Mouse (Mus musculus): ENCODE data around the gene Lbx1. TPM values are rescaled to one million over a fixed set of nuclear protein-coding genes. Genes with fewer than 3 reads are reported as not detected.

The Lbx1 gene
- under 1 TPM in 1 of 2 experiments, not detected in 1; 0.18 TPM for total RNA-seq (2021)
- long read RNA-seq, experiment 1 = 0 reads
- long read RNA-seq, experiment 2 = 0 reads

DNA sequence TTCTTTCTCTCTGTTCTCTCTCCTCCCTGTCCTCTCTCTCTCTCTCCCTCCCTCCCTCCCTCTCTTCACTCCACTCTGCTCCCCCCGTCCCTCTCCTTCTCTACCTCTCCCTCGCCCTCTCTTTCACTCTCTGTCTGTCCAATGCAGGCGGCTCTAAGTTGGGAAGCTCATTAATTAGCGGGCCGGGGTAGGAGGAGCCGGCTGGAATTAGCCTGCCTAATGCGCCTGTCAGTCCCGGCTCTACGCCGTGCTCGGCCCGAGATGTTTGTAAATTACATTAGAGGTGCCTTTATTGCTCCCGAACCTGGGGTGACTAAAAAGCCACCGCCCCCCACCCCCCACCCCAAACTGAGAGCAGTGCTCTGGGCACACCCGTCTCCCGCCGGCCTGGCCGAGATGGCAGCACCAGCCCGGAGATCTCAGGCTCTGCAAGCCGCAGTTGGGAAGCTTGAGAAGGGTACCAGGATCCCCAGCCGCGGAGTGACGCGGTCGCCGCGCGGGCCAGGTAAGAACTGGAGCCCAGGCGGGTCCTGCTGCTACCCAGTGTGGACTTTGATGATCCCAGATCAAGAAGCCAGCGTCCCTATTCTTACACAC is at the start of gene Lbx1:
Gene Lbx1, minus strand, starts transcription at position 47 of the 597 bp plus-strand sequence.
- DNase-seq = peak; percentile 9 to 54

GRCm38 (mm10) chr19:45283302-45283701 is 47.7 kb upstream of the Lbx1 start:
- DNase-seq = peak; percentile 55 to 82

DNA sequence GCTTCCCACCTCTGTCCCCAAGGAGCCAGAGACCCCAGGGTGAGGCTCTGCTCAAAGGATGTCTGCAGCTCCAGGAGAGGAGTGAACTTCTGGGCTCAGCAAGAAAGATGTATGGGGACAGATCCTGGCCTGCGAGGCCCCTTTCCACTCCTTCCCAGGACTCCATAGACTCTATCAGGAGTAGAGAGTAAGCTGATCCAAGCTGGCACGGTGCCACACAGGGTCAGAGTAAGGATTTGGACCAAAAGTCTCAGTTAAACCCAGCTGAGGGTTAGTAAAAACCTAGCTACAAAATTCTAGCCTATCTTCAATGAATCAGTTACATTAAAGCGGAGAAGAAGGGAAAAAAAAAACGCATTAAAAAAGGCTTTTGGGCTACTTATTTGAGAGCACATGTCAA is 40.6 kb upstream of the Lbx1 start:
- DNase-seq = peak in 1 of 2 experiments; percentile 9

GRCm38 (mm10) chr19:45271986-45272385 is 36.4 kb upstream of the Lbx1 start:
- no peak for DNase-seq

DNA sequence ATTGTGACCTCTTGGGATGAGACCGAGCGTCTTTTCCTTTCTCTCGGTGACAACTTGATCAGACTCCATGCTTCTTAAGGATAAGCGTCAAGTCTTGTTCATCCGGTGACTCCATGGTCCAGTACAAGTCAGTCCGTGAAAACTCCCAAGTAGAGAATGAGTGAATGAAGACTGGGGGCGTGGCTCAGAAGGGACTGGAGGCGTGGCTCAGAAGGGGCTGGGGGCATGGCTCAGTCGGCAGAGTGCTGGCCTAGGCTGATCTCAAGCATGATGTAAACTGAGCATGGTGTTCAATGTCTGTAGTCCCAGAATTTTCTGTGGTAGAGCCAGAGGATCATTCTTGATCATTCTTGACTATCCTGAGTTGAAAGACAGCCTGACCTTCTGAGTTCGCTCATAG is 27.4 kb upstream of the Lbx1 start:
- DNase-seq = no peak

- DNase-seq = no peak
Observed at GRCm38 (mm10) chr19:45257414-45258326, 22.1 kb upstream of the Lbx1 start.

GRCm38 (mm10) chr19:45254806-45255205 is 19.2 kb upstream of the Lbx1 start:
- DNase-seq = no peak

DNA sequence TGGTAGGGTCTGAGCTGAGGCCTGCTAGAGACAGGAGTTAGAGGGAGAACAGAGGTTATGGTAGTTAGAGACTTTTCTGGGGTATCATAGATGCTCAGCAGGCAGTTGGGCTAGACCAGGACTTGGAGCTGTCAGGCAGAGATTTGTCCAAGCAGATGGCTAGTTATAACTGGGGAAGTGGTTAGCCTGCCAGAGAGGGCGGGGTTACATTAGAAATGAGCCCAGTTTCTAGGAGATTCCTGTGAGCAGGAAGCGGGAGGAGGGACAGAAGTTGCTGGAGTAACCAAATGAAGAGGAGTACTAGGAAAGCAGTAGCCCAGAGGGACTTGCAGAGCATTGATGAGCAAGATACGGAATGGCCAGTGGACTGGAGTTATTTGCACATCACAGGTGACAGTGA is 16.8 kb upstream of the Lbx1 start:
- no peak for DNase-seq

DNA sequence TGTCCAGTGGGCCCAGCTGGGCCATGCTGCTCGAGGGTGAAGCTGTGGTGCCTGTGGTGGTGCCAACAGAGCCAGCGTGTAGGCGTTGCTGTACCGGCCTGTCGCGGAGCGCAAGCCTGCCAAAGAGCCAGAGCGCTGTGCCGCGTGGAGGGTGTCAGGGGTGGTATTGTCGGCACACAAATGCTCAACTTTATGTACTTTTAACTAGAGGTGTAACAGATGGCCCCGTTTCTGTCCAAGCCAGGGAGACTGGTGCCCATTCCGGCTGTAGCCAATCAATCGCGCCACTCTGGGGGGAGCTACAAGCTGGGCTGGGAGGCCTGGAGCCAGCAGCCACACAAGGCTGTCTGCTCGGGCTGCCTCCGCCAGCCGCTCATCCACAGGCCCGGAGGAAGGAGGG is 13.1 kb upstream of the Lbx1 start:
- DNase-seq = no peak

DNA sequence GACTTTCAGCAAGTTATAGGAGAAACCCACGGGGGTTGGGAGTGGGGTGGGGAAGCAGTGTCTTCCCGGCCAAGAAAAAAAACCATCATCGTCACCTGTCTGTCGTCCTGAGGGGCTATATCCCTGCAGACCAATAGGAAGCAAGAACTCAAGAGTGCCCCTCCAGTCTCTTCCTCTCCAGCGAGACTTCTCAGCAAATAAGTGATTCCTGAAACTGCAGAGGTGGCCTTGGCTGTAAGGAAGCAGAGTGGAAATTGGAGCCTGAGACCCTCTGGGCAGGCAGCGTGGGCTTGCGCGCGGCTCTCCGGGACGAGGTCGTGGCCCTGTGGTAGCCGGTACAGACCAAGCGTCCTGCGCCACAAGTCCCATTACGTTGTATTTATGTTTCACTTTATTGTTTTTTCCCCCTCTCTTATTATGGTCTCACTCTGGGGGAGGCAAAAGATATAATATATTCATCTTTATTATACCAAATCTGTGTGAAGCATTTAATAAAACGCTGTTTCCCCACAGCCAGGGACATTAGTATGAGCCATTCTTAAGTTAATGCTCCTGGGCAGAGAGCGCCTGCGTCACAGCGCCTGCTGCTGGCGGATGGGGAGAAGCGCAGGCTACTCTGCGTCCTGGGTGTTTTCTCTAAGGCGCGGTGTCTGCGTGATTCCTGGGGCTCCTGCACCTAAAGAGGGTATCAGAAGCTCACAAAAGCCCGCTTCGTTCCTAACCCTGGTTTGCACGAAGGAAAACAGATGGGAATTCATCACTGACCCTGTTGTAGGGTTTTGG is 8.5 kb upstream of the Lbx1 start:
- DNase-seq = peak; percentile 17 to 48

DNA sequence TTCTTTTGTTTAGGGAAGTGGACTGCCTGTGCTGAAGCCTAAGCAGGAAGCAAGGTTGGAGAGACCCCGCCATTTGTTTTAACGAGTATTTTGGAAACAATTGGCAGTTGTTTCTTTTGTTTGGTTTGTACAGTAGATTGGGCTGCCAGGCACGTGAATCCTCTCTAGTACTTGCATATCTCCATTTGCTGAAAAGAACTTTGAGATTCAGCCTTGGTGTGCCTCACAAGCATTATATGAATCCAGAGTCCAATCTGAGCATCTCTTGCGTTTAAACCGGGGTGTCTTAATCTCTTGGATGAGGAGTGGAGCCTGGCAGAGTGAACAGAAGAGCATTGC is 7.6 kb upstream of the Lbx1 start:
- DNase-seq = peak in 1 of 2 experiments; percentile 13

GRCm38 (mm10) chr19:45242348-45243263 is 7.0 kb upstream of the Lbx1 start:
- DNase-seq = peak; percentile 37 to 39

DNA sequence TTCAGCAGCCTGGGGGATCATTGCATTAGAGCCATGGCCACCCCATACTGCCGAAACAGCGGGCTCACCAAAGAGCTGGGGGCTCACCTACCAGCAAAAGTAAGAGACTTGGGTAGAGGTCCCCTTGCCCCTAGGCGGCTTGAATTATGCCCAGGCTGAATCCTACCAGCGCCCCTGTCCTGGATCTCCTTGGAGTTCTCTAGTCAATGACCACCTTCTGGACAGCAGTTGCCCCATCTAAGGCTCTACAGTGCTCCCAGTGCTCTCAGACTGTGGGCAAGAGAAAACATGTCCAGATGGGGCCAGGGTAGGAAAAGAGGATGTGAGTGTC is 6.4 kb upstream of the Lbx1 start:
- DNase-seq = no peak

DNA sequence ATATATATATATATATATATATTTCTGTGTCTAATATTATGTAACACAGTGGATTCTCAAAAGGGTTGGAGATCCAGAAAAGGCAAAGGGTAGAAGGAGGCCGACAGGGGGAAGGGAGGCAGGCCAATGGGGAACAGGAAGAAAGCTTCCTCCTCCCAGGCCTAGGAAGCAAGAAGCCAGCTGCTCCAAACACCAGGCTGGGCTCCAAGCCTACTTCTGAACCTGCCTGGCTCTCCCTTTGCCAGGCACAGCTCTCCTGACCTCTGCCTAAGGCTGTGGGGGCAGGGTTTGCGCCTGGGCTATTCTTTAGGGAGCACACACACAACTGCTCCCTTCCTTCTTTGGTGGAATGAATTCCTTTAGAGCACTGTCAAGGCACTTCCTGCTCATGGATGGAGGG is 4.4 kb upstream of the Lbx1 start:
- no peak for DNase-seq

GRCm38 (mm10) chr19:45239191-45239590 is 3.6 kb upstream of the Lbx1 start:
- no peak for DNase-seq

GRCm38 (mm10) chr19:45237665-45238209 is 2.1 kb upstream of the Lbx1 start:
- no peak for DNase-seq

DNA sequence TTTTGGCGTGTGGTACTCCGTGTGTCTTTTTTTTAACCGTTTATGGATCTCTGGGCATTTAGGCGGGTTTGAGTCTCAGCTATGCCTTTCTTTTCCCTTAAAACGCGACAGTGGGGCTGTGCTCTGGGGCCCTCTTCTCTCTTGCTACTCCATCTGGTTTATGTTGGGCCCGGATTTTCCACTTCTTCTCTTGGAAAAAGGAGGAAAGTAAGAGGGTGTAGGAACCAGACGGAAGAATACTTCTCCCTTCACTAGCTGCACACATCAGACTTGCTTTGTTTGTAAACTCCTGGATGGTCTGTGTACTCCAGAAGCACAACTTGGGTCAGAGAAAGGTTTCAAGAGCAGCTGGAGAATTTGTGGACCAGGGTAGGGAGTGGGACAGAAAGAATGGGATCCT is 1.5 kb upstream of the Lbx1 start:
- DNase-seq = peak in 1 of 2 experiments; percentile 20

- DNase-seq = peak; percentile 40 to 63
Observed at GRCm38 (mm10) chr19:45236363-45236942, 841 bp upstream of the Lbx1 start.

GRCm38 (mm10) chr19:45235331-45235741 is 276 bp downstream of the Lbx1 start:
- peak; percentile 42 to 49 for DNase-seq

GRCm38 (mm10) chr19:45234771-45235231 is 811 bp downstream of the Lbx1 start:
- DNase-seq = peak; percentile 5 to 45

Data from heart, adult 18-20 months (tissue).